Mouse (Mus musculus) c-Kit-positive CD71-negative TER-119-negative erythroid progenitor cells, embryonic 14.5 days (primary cell): ENCODE data around the gene Sdhaf4.

Experiments used
- DNase-seq: peaks from one replicate; pipeline ENCODE4 v3.0.0-alpha.2; 2013; ENCODE audit warnings: low read depth

Sdhaf4 gene

GRCm38 (mm10) chr1:23955539-23955938, 49.9 kb downstream of the Sdhaf4 start:
- DNase-seq = no peak

- no peak for DNase-seq
Measured at GRCm38 (mm10) chr1:23953921-23954320, 51.5 kb downstream of the Sdhaf4 start.

- no peak for DNase-seq
Measured at GRCm38 (mm10) chr1:23948778-23949699, 56.4 kb downstream of the Sdhaf4 start.

- no peak for DNase-seq
Measured at GRCm38 (mm10) chr1:23948290-23948689, 57.2 kb downstream of the Sdhaf4 start.
